15 mouse cellular contexts compared by ENCODE assay signal in the genomic region with DNA sequence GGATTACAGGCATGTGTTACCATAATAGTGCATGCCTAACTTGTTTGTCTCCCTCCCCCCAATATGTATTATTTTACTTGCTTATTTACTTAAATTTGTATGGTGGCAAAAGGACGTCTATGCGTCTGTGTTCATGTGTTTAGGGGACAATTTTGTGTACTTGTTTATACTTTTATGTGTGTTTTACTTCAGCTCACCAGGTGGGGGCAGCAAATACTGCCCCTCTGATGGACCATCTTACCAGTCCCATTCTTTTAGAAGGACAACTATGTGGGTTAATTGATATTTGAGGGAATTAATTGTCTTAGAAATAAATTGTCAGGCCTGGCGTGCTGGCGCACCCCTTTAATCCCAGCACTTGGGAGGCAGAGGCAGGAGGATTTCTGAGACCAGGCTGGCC. TPM values are rescaled to one million over a fixed set of nuclear protein-coding genes. Genes with fewer than 3 reads are reported as not detected.
DNase-seq lines count a peak whose midpoint lies in the region; TF ChIP-seq lines count a peak whose summit lies in the region.
"Had no signal": no experiment of that assay in that cellular context is flagged by ENCODE, and none has a peak within 500 bp of the region (broad histone marks: within the 10 kb centered on the region; RNA-seq: fewer than 3 reads in every experiment).

No protein-coding gene starts in this region.

- H3K4me1 ChIP-seq in ES-E14 (ENCODE audit: control insufficient read depth in 2 of 2, insufficient read depth in 2 of 2, low read length in 2 of 2, poor library complexity in 1 of 2) = peaks cover 1 to 2% of the 10 kb centered on the region in 2 experiments; a peak in 2 of 4 replicates
- H3K4me1 ChIP-seq: heart, embryonic 13.5 days; liver, embryonic 13.5 days had no signal

- H3K9ac ChIP-seq in ES-E14 (ENCODE audit: insufficient read depth, low read depth, low read length, poor library complexity, severe bottlenecking) = no peak overlapping the region
- H3K9ac ChIP-seq: heart, embryonic 13.5 days; liver, embryonic 13.5 days had no signal

- no peak for DNase-seq in layer of hippocampus, adult 2 months (ENCODE audit: low spot score in 2 of 2)
- no peak for DNase-seq in layer of hippocampus, adult 18-20 months (ENCODE audit: low spot score in 2 of 2)
- DNase-seq in A20 (ENCODE audit: low read depth, low spot score) = peak; percentile 21
- no peak for DNase-seq in ES-E14 (ENCODE audit: low read depth, low spot score)
- peak; percentile 48 for DNase-seq in induced T-regulatory cell, adult 2 months (ENCODE audit: low read depth)
- no peak for DNase-seq in spleen, adult 12 weeks (ENCODE audit: low spot score)
- no peak for DNase-seq in adipocyte (ENCODE audit: low spot score)
- DNase-seq in cerebellum, adult 11 months = no peak
- DNase-seq: adrenal gland, postnatal 36 days; cerebellum, adult 18-20 months; liver, embryonic 13.5 days; thymus, postnatal 25 days had no signal

- H3K9me3 ChIP-seq in ES-E14 (ENCODE audit: control insufficient read depth, insufficient read depth, low read depth, low read length) = no peaks in the 10 kb centered on the region
- H3K9me3 ChIP-seq: heart, embryonic 13.5 days; liver, embryonic 13.5 days; midbrain, embryonic 10.5 days had no signal

- H3K4me3 ChIP-seq in layer of hippocampus, adult 2 months = no peak overlapping the region
- H3K4me3 ChIP-seq in ES-E14 (ENCODE audit: insufficient read depth in 1 of 2, low read depth in 1 of 2, low read length in 2 of 2, poor library complexity in 1 of 2, severe bottlenecking in 1 of 2) = no peak overlapping the region
- H3K4me3 ChIP-seq: heart, embryonic 13.5 days; liver, embryonic 13.5 days; midbrain, embryonic 10.5 days had no signal

- peak; percentile 71 for TF ChIP-seq CTCF in layer of hippocampus, adult 2 months (conservative IDR thresholded peaks at IDR 0.05)

- in situ Hi-C loops in ES-E14 (cut with MboI; ENCODE audit: low sequenced_read_pairs in 2 of 2, unreplicated experiment in 2 of 2) = no loop called here

- H3K36me3 ChIP-seq in ES-E14 (ENCODE audit: control insufficient read depth, insufficient read depth, low read length, poor library complexity, severe bottlenecking) = peaks cover 35% of the 10 kb centered on the region

- no peak overlapping the region for H3K27ac ChIP-seq in layer of hippocampus, adult 2 months
- H3K27ac ChIP-seq in ES-E14 (ENCODE audit: insufficient read depth, low read depth, low read length, poor library complexity, severe bottlenecking) = peak overlapping the region; percentile 1; the same call in 1 of the 2 replicates
- H3K27ac ChIP-seq: heart, embryonic 13.5 days; hindbrain, postnatal 0 days; liver, embryonic 13.5 days; midbrain, embryonic 10.5 days had no signal

TF ChIP-seq in ES-E14, 5 proteins besides CTCF, POLR2A, EP300 and RAD21:
- TF ChIP-seq MAFK (IDR thresholded peaks at IDR 0.05; ENCODE audit: insufficient read depth, low read depth, low read length) = no peak

RNA-seq across cellular contexts. Expression of a gene that starts 6.7 kb away (rescaled TPM):
- 10 to 100 TPM; 40.4 to 50.3 TPM for total RNA-seq in layer of hippocampus, adult 2 months (2021)
- 10 to 100 TPM; 34.1 to 37.0 TPM for total RNA-seq in layer of hippocampus, adult 18-20 months (2021)
- 158 and 164 TPM in 2 replicates for total RNA-seq in ES-E14 (2012; rRNA removed)

Comparison
In these comparisons a context has a peak if more than half of its experiments do, and no peak if none do; other contexts are left out.
1. DNase-seq: peak in A20 (single experiment) and induced T-regulatory cell, adult 2 months (single experiment); none in layer of hippocampus, adult 2 months (0 of 2), layer of hippocampus, adult 18-20 months (0 of 2), ES-E14 (single experiment), spleen, adult 12 weeks (single experiment), adipocyte (single experiment) and cerebellum, adult 11 months (single experiment).